ENCODE assay signal across 15 mouse cellular contexts in genomic region chr17:31075471-31075870, GRCm38 (mm10). TPM values are rescaled to one million over a fixed set of nuclear protein-coding genes. Genes with fewer than 3 reads are reported as not detected.
DNase-seq lines count a peak whose midpoint lies in the region; ATAC-seq and TF ChIP-seq lines count a peak whose summit lies in the region.
"Had no signal": no experiment of that assay in that cellular context is flagged by ENCODE, and none has a peak within 500 bp of the region (broad histone marks: within the 10 kb centered on the region; RNA-seq: fewer than 3 reads in every experiment).

No protein-coding gene starts in this region.

- H3K4me1 ChIP-seq in megakaryocyte, embryonic 14.5 days: peaks cover 94% of the 10 kb centered on the region
- H3K4me1 ChIP-seq in bone marrow macrophage, adult 2 months (ENCODE audit: control insufficient read depth, insufficient read depth, low read length): peaks cover 86% of the 10 kb centered on the region

- DNase-seq in heart, adult 11 months: peak; percentile 95
- no peak for DNase-seq in heart, postnatal 25 days (ENCODE audit: low spot score)
- no peak for DNase-seq in adrenal gland, postnatal 4 days (ENCODE audit: low spot score in 2 of 2)
- no peak for DNase-seq in cerebellum, adult 9-11 months
- DNase-seq: cerebellum, adult 8-10 months; right cerebral cortex, postnatal 4 days had no signal

- no peaks in the 10 kb centered on the region for H3K9me3 ChIP-seq in megakaryocyte, embryonic 14.5 days
- H3K9me3 ChIP-seq: hindbrain, embryonic 15.5 days had no signal

- no peak for TF ChIP-seq POLR2A in bone marrow macrophage, adult 2 months (IDR thresholded peaks at IDR 0.05; ENCODE audit: borderline replicate concordance, low read depth, low read length)

- intact Hi-C loops in heart, postnatal 25 days (cut with DNase I): loop anchor here (5.0 kb wide), 1 partner anchor 42 kb away; no protein-coding TSS in a partner anchor

- TF ChIP-seq CTCF in bone marrow macrophage, adult 2 months (IDR thresholded peaks at IDR 0.05; ENCODE audit: low read depth, low read length): no peak

- peaks cover 3% of the 10 kb centered on the region for H3K27me3 ChIP-seq in megakaryocyte, embryonic 14.5 days (replicated peaks)
- H3K27me3 ChIP-seq: hindbrain, embryonic 15.5 days had no signal

- no peak for ATAC-seq in megakaryocyte, adult 5-6 weeks (ENCODE audit: poor library complexity, severe bottlenecking)
- peak; percentile 45 for ATAC-seq in neutrophil, adult 5-6 weeks (ENCODE audit: extremely low read depth, insufficient number of reproducible peaks, low FRiP score, poor library complexity, severe bottlenecking)

- H3K27ac ChIP-seq in bone marrow macrophage, adult 2 months (ENCODE audit: insufficient read depth, low read depth, low read length): peak overlapping the region; percentile 27
- H3K27ac ChIP-seq: hindbrain, embryonic 15.5 days had no signal

- peak overlapping the region; percentile 81 for H3K4me3 ChIP-seq in megakaryocyte, embryonic 14.5 days (replicated peaks)
- no peak overlapping the region for H3K4me3 ChIP-seq in bone marrow macrophage, adult 2 months (ENCODE audit: insufficient read depth, low read length)
- H3K4me3 ChIP-seq: hindbrain, embryonic 15.5 days; myocyte had no signal

- peaks cover 20% of the 10 kb centered on the region for H3K36me3 ChIP-seq in megakaryocyte, embryonic 14.5 days (replicated peaks; ENCODE audit: low read length)
- H3K36me3 ChIP-seq: hindbrain, embryonic 15.5 days had no signal

RNA-seq across cellular contexts. Expression of gene Abcg1, which starts 18.0 kb away (rescaled TPM):
- total RNA-seq in heart, postnatal 25 days (2021): 1 to 10 TPM; 3.8 to 6.0 TPM
- polyA plus RNA-seq in megakaryocyte, embryonic 14.5 days (2012; ENCODE audit: insufficient read depth, low replicate concordance): 5.5 and 7.8 TPM in 2 replicates
- total RNA-seq in megakaryocyte, adult 5-6 weeks (2015): 13.2 and 20.1 TPM in 2 replicates
- total RNA-seq in megakaryocyte, adult 5-6 weeks (2017): 19.2 and 23.7 TPM in 2 replicates
- 56.3 and 61.5 TPM in 2 replicates for polyA plus RNA-seq in bone marrow macrophage, adult 2 months (2012; ENCODE audit: insufficient read depth, insufficient read length, missing spikeins)
- total RNA-seq in neutrophil, adult 5-6 weeks (2017): 80.2 and 90.7 TPM in 2 replicates
- total RNA-seq in adrenal gland, postnatal 4 days (2021): 10 to 100 TPM; 15.4 to 17.2 TPM

RNA-seq across cellular contexts. Expression of gene Tff3, which starts 54.0 kb away (rescaled TPM):
- total RNA-seq in heart, postnatal 25 days (2021): not detected
- not detected in 2 replicates for polyA plus RNA-seq in megakaryocyte, embryonic 14.5 days (2012; ENCODE audit: insufficient read depth, low replicate concordance)
- total RNA-seq in megakaryocyte, adult 5-6 weeks (2015): not detected in 2 replicates
- not detected in 2 replicates for total RNA-seq in megakaryocyte, adult 5-6 weeks (2017)
- polyA plus RNA-seq in bone marrow macrophage, adult 2 months (2012; ENCODE audit: insufficient read depth, insufficient read length, missing spikeins): not detected in 2 replicates
- not detected in 2 replicates for total RNA-seq in neutrophil, adult 5-6 weeks (2017)
- total RNA-seq in adrenal gland, postnatal 4 days (2021): not detected
- total RNA-seq: gastrocnemius, adult 18-20 months; layer of hippocampus, postnatal 10 days had no signal
- polyA plus RNA-seq: C2C12, myocyte had no signal
